Mouse (Mus musculus): ENCODE measurements around the gene Apbb2.
A peak's percentile ranks its signal among the peaks of the same experiment; 100 is the strongest.

The Apbb2 gene

DNA sequence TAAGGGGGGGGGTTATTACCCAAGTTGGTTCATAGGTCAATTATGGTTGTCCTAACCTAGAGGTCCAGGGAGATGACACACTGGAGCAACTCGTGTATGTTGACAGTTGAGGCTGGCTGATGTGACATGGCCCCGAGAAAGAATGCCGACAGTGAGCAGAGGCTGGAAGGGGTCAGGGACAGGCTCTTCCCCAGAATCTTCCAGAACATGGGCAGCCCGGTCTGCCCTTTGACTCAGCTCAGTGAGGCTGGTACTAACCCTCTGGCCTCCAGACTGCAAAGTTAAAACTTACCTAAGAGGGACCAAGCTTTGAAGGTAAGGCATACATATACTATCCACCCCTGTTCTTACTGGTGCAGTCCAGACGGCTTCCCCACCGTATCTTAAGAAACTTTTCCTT is 268.0 kb downstream of the Apbb2 start:
- no peak for DNase-seq (ENCODE audit: extremely low read depth, insufficient read length, low spot score)

DNA sequence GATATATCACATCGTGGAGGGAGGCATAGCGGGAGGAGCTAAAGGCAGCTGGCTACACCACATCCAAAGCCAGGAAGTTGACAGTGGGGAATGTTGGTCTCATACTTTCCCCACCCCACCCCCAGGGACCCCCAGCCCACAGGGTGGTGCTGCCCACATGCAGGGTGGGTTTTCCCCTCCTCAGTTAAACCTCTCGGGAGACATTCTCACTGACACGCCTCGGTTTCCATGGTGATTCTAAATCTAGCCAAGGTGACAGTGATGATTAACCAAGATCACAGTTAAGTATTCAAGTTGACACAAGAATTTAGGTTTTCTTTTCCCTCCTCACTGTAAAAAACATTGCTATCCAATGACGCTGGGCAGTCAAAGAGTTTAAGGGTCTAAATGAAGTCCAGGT is 270.2 kb downstream of the Apbb2 start:
- DNase-seq (ENCODE audit: extremely low read depth, insufficient read length, low spot score): no peak

DNA sequence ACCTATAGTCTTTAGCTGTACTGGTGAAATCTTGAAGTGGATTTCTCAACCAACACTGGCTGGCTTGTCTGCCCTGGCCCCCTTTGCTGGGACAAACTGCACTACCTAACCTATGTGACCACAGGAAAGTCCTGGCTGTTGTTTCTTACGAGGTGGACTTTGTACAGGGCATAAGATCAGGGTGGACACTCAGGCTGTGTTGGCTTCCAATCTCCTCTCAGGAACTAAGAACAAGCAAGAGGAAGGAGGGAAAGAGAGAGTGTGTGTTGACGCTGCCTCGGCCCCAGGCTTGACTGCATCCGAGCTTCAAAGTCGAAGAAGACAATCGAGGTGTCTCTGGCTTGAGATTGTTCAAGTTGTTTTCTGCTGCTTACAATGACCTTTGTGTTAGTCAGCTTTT is 271.8 kb downstream of the Apbb2 start:
- no peak for DNase-seq (ENCODE audit: extremely low read depth, insufficient read length, low spot score)

DNA sequence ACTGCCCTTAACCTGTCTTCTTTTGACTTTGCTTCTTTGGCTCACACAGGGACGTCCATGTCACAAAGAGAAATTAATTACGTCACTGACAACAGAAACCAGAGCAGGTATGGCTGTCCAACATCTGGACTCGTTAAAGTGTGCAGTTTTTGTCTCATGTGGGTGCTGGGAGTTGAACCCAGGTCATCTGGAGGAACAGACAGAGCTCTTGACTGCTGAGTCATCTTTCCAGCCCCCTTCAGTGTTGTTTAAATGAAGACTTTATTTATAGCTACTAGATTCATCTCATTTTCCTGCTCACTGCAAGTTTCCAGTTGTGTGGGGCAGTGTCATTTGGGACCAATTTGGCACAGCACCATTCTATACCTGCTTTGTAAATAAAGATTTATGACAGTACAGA is 273.4 kb downstream of the Apbb2 start:
- DNase-seq (ENCODE audit: extremely low read depth, insufficient read length, low spot score): no peak

DNA sequence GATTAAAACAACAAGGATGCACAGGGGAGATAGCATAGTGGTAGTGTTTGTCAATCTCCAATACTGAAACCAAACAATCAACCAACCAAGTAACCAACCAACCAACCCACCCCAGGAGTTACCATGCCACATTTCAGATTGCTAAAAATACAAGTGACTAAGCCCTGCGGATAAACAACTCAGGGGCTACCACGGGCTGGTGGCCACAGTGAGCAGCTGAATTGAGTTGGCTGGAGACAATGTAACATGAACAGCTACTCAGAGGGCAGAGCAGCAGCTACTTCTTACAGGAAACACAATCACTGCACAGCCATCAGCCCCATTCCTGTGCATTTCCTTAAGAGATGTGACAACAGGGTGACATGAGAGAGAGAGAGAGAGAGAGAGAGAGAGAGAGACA is 274.4 kb downstream of the Apbb2 start:
- DNase-seq (ENCODE audit: extremely low read depth, insufficient read length, low spot score): no peak

DNA sequence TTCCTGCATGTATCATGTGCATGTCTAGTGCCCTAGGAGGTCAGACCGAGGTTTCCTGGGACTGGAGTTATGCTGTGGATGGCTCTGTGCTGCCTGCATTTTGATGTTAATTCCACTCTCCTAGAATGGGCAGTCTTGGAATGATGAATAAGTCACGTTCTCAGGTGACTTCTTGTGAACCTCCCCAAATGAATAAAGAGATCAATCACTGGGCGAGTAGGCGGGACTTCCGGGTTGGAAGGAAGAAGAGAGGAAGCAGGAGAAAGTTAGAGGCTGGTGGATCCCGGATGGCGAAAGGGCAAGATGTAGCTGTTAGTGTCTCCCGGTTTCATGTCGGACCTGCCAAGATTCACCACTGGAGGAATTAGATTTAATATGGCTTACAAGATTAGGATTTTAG is 276.3 kb downstream of the Apbb2 start:
- DNase-seq (ENCODE audit: extremely low read depth, insufficient read length, low spot score): no peak

DNA sequence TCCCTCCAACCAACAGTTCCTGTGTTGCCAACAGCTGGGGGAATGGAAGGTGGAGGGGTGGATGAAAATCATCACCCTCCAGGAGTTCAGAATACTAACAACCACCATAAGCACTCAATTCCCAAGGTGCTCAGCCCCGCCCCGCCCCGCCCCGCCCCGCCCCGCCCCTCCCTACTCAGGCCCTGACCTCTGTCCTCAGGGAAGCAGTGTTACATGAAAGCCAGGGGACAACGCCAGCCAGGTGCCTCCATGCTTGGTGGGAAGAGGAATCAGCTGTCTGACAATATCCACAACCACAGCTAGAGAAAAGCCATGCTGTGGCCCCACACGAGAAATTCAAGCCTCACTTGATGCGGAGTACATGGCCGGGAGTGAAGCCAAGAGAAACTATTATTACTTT is 276.7 kb downstream of the Apbb2 start:
- no peak for DNase-seq (ENCODE audit: extremely low read depth, insufficient read length, low spot score)

DNA sequence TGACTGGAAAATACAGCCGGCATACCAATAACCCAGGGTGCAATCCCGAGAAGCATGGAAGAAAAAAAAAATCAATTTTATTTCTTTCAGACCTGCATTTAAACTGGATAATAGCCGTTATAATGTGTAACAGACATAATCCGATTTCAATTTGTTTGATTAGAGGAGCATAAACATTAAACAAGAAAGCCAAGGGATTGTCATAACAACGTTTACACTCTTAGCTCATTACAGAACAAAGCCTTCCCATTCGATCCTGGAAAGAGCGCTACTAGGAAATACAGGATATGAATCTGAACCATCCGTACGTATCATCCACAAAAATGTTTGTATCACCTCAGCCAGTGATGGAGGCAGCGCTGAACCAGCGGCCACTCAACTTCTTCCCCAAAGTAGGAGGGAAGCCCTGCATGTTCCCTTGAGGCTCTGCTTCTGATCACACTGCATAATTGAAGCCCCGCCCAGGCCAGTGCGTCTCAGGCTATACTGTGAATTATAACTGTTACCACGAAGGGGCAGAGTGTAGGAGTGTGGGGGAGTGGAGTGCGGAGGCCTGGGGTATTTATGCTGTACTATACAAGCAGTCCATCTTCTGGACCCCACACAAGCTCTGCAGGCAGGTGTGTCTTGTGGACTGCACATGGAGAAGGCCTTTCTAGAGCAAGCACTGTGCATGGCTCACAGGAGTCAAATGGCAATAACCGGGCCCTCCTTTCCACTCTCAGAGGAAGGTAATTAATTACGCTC is 278.1 kb downstream of the Apbb2 start:
- DNase-seq (ENCODE audit: extremely low read depth, insufficient read length, low spot score): no peak

DNA sequence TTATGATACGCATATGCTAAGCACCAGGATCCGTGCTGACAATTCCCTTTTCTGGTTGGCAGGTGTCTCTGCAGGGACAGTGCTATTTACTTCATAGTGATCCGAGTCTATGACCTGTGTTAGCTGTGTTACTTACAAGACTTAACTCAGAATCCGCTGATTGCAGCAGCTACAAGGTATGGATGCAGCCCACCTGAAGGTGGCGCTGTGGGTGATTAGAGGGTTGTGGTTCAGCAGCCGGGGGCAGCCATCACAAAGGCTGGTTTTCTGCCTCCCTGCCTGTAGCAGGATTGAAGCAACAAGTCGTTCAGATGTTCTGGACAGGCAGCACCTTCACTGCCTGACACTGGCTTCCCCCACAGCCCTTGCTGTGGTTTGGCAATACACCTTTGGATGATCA is 280.0 kb downstream of the Apbb2 start:
- DNase-seq (ENCODE audit: extremely low read depth, insufficient read length, low spot score): no peak

DNA sequence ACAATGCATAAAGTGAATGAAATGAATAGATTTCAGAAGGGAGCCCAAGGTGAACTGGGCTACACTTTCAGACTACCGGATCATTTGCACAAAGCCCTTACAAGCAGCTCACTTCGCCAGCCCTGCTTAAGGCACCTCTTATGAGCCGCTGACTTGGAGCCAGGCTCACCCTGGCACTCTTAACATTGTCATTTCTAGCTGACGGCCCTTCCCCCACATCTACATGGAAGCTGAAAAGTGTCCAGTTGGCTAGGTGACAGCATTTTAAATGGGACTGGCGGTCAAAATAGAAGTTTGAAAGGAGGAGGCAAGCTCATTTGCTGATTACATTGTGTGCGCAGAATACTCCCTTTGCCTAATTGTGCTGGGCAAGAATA is 280.6 kb downstream of the Apbb2 start:
- DNase-seq (ENCODE audit: extremely low read depth, insufficient read length, low spot score): no peak

DNA sequence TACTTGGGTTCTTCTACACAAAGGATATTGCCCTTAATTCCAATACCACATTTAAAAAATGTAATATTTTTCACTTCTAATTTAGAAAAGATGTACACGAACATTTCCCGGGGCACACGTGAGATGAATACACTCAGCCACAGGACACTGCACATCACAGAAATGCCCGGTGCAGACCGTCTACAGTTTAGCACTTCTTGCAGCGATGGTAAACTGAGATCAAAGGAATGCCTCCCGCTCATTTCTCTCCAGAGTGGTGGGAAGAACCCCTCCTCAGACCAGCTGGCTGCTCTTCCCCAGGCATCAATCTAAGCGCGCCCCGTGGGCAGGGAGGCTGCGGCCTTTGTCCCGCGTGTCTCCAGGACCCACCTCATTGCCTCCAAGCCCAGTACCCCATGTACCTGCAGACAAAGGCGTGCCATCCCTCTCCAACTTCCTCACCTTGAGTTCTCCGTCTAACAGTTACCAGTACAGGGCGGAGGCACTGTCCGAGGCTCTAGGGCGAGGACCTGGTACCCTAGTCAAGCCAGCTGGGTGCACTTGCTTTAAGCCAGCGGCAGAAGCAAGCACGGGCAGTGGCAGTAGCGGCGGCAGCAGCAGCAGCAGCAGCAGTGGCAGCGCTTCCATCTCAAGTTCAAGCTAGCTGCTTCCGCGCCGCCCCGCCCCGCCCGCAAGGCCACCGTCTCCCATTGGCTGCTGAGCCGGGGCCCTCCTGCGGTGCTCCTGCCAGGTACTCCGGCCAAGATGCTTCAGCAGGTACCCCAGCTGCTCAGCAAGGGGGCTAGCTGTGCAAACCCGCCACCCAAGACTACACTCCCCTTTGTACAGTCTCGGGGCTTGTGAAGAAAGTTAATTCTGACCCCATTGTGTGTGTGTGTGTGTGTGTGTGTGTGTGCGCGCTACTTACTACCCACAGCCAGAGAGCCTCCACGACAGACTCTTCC is 281.3 kb downstream of the Apbb2 start:
- no peak for DNase-seq (ENCODE audit: extremely low read depth, insufficient read length, low spot score)

DNA sequence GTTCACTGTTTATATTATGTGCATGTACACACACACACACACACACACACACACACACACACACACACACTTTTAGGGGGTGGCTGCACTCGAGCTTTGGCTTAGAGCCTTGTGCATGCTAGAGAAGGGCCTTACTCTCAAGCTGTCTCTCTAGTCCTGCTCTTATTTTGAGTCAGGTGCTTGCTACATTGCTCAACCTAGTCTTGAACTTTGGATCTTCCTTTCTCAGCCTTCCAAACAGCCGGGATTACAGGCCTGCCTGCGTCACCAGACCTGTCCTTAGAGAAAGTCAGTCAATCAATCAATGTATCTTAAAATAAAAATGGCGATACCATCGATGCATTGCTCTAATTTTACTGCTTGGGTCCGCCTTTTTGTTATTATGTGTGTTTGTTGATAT is 287.8 kb downstream of the Apbb2 start:
- DNase-seq (ENCODE audit: extremely low read depth, insufficient read length, low spot score): no peak

DNA sequence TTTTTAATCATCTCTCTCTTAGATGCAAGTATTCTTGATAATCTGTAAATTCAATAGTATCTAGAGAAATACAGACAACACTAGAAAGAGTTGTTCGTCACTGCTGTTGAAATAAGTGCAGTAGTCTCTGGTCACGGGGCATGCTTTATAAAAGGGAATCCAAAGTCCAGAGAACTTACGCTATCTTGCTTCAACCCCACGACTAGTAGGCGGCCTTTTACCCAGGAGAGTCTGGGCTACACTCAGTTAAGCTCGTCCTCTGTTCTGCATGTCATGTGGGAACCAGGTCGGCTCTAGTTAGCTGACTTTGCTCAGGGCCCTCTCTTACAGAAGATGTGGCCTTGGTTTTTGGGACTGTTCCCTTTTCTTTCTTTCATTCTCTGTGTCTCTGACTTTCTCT is 289.8 kb downstream of the Apbb2 start:
- no peak for DNase-seq (ENCODE audit: extremely low read depth, insufficient read length, low spot score)

DNA sequence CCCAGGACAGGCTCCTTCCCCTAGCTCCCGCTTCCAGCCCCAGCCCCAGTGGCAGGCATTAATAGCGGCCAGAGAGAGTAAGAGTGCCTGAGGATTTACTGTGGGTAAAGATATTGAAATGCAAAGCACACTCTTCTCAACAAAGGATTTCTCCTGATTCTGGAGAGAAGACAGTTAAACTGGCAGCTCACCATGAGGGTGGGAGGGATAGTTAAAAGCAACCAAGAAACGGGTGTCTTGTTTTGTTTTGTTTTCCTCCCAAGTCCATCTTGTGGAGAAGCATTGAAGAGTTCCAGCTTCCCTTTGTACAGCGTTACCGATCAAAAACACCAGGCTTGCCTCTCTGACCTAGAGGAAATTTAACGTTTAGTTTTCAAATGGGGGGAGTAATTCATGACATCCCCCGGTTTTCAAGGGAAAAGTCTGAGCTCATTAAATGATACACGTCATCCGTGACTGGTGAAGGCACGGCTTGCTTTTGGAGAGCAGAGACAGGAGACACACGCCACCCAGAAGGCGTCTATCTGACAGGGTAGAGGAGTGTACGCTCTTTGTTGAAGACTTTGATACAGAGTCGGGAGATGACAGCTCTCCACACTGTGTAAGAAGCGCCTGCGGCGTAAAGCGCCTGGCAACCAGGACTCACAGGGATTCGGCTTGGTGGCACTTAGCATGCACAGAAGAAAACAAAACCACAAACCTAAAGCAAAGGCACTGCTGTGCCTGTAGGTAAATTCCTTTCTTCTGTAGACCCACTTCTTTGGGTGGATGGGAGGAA is 290.4 kb downstream of the Apbb2 start:
- no peak for DNase-seq (ENCODE audit: extremely low read depth, insufficient read length, low spot score)

DNA sequence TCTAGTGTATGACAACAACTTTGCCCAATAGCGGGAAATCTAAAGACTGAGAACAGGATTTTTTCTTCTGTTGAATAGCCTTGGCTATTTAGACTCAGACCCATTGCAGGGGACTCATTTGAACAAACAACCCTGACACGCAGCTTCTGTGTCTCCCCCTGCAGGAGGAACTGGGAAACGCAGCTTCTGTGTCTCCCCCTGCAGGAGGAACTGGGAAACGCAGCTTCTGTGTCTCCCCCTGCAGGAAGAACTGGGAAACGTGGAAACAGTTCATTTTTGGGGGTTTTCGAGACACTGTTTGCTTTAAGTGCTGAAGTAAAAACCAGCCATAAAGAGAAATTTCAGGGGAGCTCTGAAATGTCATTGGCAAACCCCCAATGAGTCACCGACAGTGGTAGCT is 292.2 kb downstream of the Apbb2 start:
- peak; percentile 24 for DNase-seq (ENCODE audit: extremely low read depth, insufficient read length, low spot score)

DNA sequence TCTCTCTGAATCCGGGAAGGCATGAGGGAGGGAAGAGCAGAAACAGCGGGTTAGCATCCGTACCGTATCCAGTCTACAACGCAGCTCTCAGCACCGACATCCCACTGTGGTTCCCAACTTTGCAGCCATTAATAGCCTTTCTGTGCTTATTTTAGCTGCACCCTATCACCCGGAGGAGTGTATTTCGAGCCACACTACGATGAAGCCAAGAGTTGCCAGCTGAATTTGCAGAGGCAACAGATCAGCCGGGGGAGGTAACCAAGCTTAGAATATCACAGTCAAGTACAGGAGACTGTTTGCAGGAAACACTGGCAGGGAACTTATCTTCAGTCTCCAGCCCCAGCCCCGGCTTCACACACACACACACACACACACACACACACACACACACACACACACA is 295.0 kb downstream of the Apbb2 start:
- DNase-seq (ENCODE audit: extremely low read depth, insufficient read length, low spot score): no peak

DNA sequence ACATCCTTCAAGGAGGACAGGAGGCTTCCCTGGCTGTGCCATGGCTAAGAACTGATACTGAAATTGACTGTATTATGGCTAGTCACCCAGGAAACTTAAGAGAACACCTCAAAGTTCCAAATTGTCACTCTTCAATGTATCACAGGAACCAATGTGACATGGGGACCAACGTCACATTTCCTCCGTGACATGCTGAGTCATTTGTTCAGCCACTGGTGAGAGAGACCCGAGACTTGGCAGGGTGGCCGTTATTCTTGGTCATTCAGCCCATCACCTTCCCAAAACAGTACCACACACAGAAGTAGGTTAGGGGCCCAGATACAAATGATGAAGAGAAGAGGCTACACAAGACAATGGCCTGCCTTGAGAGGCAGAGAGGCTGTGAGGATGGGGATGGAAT is 295.5 kb downstream of the Apbb2 start:
- no peak for DNase-seq (ENCODE audit: extremely low read depth, insufficient read length, low spot score)

DNA sequence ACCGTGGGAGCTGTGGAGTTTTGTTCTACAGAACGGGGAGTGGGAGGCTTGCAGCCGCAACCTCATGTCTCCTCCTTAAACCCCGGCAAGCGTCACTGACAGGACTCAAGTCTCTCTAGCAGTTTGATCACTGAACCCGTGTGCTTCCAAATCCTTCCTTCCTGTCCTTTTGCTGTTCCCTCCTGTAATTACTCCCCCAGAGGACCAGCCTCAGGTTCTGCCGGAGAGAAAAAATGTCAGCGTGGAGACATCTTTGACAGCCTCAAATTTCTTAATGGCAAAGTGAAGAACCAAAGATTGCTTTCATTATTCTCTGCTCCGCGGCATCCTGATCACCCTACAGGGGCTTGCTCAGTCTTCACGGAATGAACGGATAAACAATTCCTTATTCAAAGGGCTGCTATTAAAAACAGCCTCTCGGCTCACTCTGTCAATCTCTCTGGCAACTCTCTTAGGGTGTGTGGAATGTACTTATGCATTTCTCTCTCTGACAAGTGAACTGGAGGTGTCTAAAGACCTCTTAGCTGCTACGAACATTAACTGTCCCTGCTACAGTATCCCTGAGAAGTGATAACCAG is 298.7 kb downstream of the Apbb2 start:
- no peak for DNase-seq (ENCODE audit: extremely low read depth, insufficient read length, low spot score)

DNA sequence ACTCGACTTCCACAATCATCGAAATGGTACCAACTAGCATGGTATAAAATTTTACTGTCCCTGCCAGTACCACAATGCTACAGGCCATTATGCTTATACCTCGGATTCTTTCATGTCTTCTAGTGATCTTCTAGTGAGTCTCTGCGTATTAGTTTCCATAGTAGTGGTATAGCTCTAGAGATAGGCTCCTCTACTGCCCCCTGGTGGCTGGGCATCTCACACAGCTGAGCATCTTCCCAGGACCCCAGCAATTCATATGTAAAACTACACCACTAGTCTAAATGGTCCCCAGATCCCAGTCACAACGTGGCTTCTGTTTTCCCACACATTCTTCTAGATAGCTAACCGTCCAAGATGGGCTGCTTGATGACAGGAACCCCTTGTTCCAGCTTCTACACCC is 299.2 kb downstream of the Apbb2 start:
- no peak for DNase-seq (ENCODE audit: extremely low read depth, insufficient read length, low spot score)

DNA sequence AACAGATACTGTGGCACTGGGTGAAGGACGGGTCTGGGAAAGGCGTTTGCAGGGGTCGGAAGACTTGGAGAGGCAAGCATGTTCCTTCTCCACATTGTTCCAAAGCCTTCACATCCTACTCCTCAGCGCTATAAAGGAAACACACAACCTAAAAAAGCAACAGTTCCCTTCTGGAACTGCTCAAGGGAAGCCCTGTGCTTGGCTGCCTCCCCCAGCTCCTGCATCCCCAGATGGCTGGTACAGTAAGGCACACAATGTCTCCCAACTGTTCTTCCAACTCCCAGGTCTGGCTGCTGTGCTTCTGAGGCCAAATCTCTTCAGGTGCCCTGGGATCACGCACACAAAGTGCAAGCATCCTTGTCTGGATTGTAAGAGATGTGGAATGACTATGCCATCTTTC is 302.8 kb downstream of the Apbb2 start:
- no peak for DNase-seq (ENCODE audit: extremely low read depth, insufficient read length, low spot score)

DNA sequence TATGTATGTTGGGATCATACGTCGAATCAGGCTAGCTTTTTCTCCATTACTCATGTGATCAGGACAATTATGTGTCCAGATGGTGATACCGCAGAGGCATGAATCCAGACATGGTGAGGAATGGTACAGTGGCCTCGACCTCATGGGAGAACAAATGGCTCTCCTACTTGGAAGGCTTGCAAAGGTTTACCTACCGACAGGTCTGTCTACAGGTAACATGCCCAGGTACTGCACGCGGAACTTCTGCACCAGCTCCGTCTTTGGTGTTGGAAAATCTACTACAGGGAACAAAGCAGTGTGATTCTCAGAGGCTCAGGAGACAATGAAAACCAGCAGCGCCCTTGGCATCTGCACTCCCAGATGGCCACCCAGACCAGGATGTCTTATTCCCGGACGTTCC is 307.8 kb downstream of the Apbb2 start:
- no peak for DNase-seq (ENCODE audit: extremely low read depth, insufficient read length, low spot score)
